Mouse (Mus musculus): ENCODE data around the gene Agtpbp1. TPM values are rescaled to one million over a fixed set of nuclear protein-coding genes. Genes with fewer than 3 reads are reported as not detected.

Gene Agtpbp1
- polyA plus RNA-seq, 1 experiment from 2014 or later = 13.3 TPM

- H3K4me1 ChIP-seq = peaks cover 30% of the 10 kb centered on the region
- WGBS = 92% methylated on average over 5 of the region's 5 CpGs
- no peak overlapping the region for H3K27ac ChIP-seq
- no peak overlapping the region for H3K9ac ChIP-seq
- H3K36me3 ChIP-seq = no peaks in the 10 kb centered on the region
- H3K27me3 ChIP-seq = no peaks in the 10 kb centered on the region
- H3K4me3 ChIP-seq (replicated peaks) = no peak overlapping the region
- no peak overlapping the region for H3K4me2 ChIP-seq
- H3K9me3 ChIP-seq (replicated peaks) = no peaks in the 10 kb centered on the region
- ATAC-seq (replicated peaks; ENCODE audit: low FRiP score) = no peak
These were observed 32.7 kb downstream of the Agtpbp1 start for GRCm38 (mm10) chr13:59552286-59552685.

DNA sequence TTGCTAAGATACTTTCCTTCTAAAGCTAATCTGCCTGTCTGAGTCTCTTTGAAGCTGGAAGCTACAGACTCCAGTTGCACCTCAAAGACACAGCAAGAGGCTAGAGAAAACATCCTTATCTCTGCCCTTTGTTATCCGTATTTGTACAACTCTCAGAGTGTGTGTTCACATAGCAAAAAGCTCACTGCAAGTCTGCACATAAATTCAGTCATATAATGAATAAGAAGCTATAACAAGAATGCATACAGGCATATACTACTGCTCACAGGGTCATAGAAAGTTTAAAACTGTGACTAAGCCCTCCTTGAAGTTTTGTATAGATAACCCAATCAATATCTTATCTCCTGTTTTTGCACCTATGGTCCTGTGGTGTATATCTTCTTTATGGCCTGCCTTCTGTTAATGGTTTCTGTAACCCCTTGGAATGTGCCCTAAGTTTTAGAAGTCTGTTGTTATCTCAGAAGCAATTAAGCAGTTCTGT is 35.7 kb downstream of the Agtpbp1 start:
- WGBS = 40% methylated on average over 1 of the region's 1 CpGs
- no peak overlapping the region for H3K9ac ChIP-seq
- no peaks in the 10 kb centered on the region for H3K27me3 ChIP-seq
- H3K36me3 ChIP-seq = no peaks in the 10 kb centered on the region
- no peaks in the 10 kb centered on the region for H3K9me3 ChIP-seq (replicated peaks)
- H3K4me2 ChIP-seq = no peak overlapping the region
- no peak for ATAC-seq (replicated peaks; ENCODE audit: low FRiP score)
- peaks cover 34% of the 10 kb centered on the region for H3K4me1 ChIP-seq
- no peak overlapping the region for H3K27ac ChIP-seq
- H3K4me3 ChIP-seq (replicated peaks) = no peak overlapping the region

DNA sequence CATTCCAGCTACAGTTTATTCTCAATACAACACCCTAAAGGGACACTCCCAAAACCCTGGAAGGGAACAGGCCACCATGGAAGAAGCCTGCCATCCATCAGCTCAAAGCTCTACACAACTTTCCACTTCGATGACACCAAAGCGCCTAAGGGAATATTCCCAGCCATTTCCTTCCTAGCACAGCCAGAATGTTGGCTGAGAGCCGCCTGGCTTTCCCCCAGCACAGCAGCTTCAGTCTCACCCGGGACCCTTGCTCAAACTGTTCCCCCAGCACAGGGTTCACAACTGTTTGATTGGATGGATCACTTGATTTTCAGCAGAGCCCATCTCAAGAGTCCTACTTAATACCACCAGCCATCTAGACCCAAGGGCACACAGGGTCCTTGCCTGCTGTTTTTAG is 37.3 kb downstream of the Agtpbp1 start:
- no peak overlapping the region for H3K4me3 ChIP-seq (replicated peaks)
- no peak overlapping the region for H3K27ac ChIP-seq
- H3K27me3 ChIP-seq = no peaks in the 10 kb centered on the region
- H3K4me1 ChIP-seq = peaks cover 38% of the 10 kb centered on the region
- no peaks in the 10 kb centered on the region for H3K36me3 ChIP-seq
- no peak overlapping the region for H3K9ac ChIP-seq
- H3K4me2 ChIP-seq = no peak overlapping the region
- WGBS = 68% methylated on average over 4 of the region's 4 CpGs
- ATAC-seq (replicated peaks; ENCODE audit: low FRiP score) = no peak
- H3K9me3 ChIP-seq (replicated peaks) = no peaks in the 10 kb centered on the region

DNA sequence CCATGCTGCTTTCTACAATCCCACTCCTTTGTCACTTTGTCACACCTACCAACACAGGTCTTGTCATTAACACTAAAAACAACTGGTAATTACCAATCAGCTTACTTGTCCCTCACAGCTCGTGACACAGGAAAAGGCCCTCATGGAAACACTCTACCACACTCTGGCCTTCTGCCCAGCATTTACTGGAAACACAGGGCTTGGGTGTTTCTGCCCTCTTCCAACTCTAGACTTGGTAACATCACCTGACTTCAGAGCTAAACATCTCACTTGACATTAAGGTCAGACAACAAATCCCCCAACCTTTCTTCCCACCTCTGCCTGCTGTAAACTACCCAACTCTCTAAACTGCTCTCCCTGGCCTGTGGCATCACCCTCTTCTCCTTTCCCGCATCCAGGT is 37.9 kb downstream of the Agtpbp1 start:
- 70% methylated on average over 2 of the region's 2 CpGs for WGBS
- Histone ChIP-seq H3K9me3 (replicated peaks) (no peaks in the 10 kb centered on the region), H3K9ac (no peak overlapping the region), H3K27ac (no peak overlapping the region), H3K4me2 (no peak overlapping the region), H3K4me3 (replicated peaks) (no peak overlapping the region), H3K27me3 (no peaks in the 10 kb centered on the region), H3K4me1 (peaks cover 38% of the 10 kb centered on the region), H3K36me3 (no peaks in the 10 kb centered on the region)
- ATAC-seq (replicated peaks; ENCODE audit: low FRiP score) = no peak

GRCm38 (mm10) chr13:59542411-59542810 is 42.6 kb downstream of the Agtpbp1 start:
- Histone ChIP-seq H3K36me3 (no peaks in the 10 kb centered on the region), H3K9me3 (replicated peaks) (no peaks in the 10 kb centered on the region), H3K27me3 (no peaks in the 10 kb centered on the region), H3K9ac (no peak overlapping the region), H3K4me2 (no peak overlapping the region), H3K4me1 (peaks cover 28% of the 10 kb centered on the region), H3K4me3 (replicated peaks) (no peak overlapping the region), H3K27ac (no peak overlapping the region)
- ATAC-seq (replicated peaks; ENCODE audit: low FRiP score) = no peak
- 87% methylated on average over 10 of the region's 10 CpGs for WGBS

- ATAC-seq (replicated peaks; ENCODE audit: low FRiP score) = no peak
- Histone ChIP-seq H3K4me2 (no peak overlapping the region), H3K4me1 (peaks cover 10% of the 10 kb centered on the region), H3K9ac (no peak overlapping the region), H3K4me3 (replicated peaks) (no peak overlapping the region), H3K27me3 (no peaks in the 10 kb centered on the region), H3K9me3 (replicated peaks) (no peaks in the 10 kb centered on the region), H3K27ac (no peak overlapping the region), H3K36me3 (peaks cover 4% of the 10 kb centered on the region; the same call in 1 of the 2 replicates)
- 84% methylated on average over 5 of the region's 5 CpGs for WGBS
These were observed 45.0 kb downstream of the Agtpbp1 start for GRCm38 (mm10) chr13:59540030-59540429.

- Histone ChIP-seq H3K27ac (no peak overlapping the region), H3K27me3 (no peaks in the 10 kb centered on the region), H3K36me3 (peaks cover 4% of the 10 kb centered on the region; the same call in 1 of the 2 replicates), H3K4me2 (no peak overlapping the region), H3K4me1 (no peaks in the 10 kb centered on the region), H3K9me3 (replicated peaks) (no peaks in the 10 kb centered on the region), H3K4me3 (replicated peaks) (no peak overlapping the region), H3K9ac (no peak overlapping the region)
- 93% methylated on average over 5 of the region's 5 CpGs for WGBS
- ATAC-seq (replicated peaks; ENCODE audit: low FRiP score) = no peak
These were observed 46.4 kb downstream of the Agtpbp1 start for GRCm38 (mm10) chr13:59538661-59539060.

DNA sequence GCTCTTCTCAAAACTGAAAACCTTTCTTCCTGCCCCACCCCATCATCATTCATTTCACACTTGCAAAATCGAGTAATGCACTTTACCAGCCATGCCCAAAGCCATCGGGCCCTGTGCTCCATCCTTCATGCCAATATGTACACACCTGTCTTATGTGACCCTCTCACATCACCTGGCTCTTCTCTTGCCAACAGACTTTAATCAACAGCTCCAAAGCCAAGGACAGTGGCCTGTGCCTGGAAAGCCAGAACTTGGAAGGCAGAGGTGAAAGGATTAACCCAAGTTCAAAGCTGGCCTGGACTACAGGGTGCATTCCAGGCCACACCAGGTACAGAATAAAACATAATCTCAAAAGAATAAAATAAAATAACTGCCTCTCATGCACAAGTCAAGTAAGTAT is 48.4 kb downstream of the Agtpbp1 start:
- Histone ChIP-seq H3K27ac (no peak overlapping the region), H3K27me3 (no peaks in the 10 kb centered on the region), H3K9me3 (replicated peaks) (no peaks in the 10 kb centered on the region), H3K9ac (no peak overlapping the region), H3K4me2 (no peak overlapping the region), H3K4me1 (no peaks in the 10 kb centered on the region), H3K36me3 (peaks cover 14% of the 10 kb centered on the region; the same call in 1 of the 2 replicates), H3K4me3 (replicated peaks) (no peak overlapping the region)
- WGBS = 76% methylated on average over 2 of the region's 2 CpGs
- ATAC-seq (replicated peaks; ENCODE audit: low FRiP score) = no peak

- no peak for ATAC-seq (replicated peaks; ENCODE audit: low FRiP score)
- WGBS = 82% methylated on average over 6 of the region's 6 CpGs
These were observed 49.3 kb downstream of the Agtpbp1 start for GRCm38 (mm10) chr13:59535746-59536145.

GRCm38 (mm10) chr13:59534301-59534700 is 50.7 kb downstream of the Agtpbp1 start:
- no peak overlapping the region for H3K27ac ChIP-seq
- H3K9me3 ChIP-seq (replicated peaks) = no peaks in the 10 kb centered on the region
- H3K36me3 ChIP-seq = peaks cover 20% of the 10 kb centered on the region; the same call in 1 of the 2 replicates
- no peak for ATAC-seq (replicated peaks; ENCODE audit: low FRiP score)
- H3K4me1 ChIP-seq = no peaks in the 10 kb centered on the region
- 85% methylated on average over 4 of the region's 4 CpGs for WGBS
- no peaks in the 10 kb centered on the region for H3K27me3 ChIP-seq
- H3K9ac ChIP-seq = no peak overlapping the region
- H3K4me2 ChIP-seq = no peak overlapping the region
- H3K4me3 ChIP-seq (replicated peaks) = no peak overlapping the region

More at GRCm38 (mm10) chr13:59535746-59536145, 49.3 kb downstream of the Agtpbp1 start:
- H3K9me3 ChIP-seq (replicated peaks) = no peaks in the 10 kb centered on the region
- no peak overlapping the region for H3K27ac ChIP-seq
- H3K4me2 ChIP-seq = no peak overlapping the region
- H3K4me1 ChIP-seq = no peaks in the 10 kb centered on the region
- H3K9ac ChIP-seq = no peak overlapping the region
- peaks cover 20% of the 10 kb centered on the region; the same call in 1 of the 2 replicates for H3K36me3 ChIP-seq
- no peaks in the 10 kb centered on the region for H3K27me3 ChIP-seq
- H3K4me3 ChIP-seq (replicated peaks) = no peak overlapping the region

- no peak overlapping the region for H3K4me3 ChIP-seq (replicated peaks)
- no peak overlapping the region for H3K27ac ChIP-seq
- no peak overlapping the region for H3K4me2 ChIP-seq
- no peak overlapping the region for H3K9ac ChIP-seq
- H3K4me1 ChIP-seq = no peaks in the 10 kb centered on the region
- H3K9me3 ChIP-seq (replicated peaks) = no peaks in the 10 kb centered on the region
- peaks cover 20% of the 10 kb centered on the region; the same call in 1 of the 2 replicates for H3K36me3 ChIP-seq
- no peaks in the 10 kb centered on the region for H3K27me3 ChIP-seq
- WGBS = 76% methylated on average over 6 of the region's 6 CpGs
- no peak for ATAC-seq (replicated peaks; ENCODE audit: low FRiP score)
These were observed 51.7 kb downstream of the Agtpbp1 start for GRCm38 (mm10) chr13:59533331-59533730.

DNA sequence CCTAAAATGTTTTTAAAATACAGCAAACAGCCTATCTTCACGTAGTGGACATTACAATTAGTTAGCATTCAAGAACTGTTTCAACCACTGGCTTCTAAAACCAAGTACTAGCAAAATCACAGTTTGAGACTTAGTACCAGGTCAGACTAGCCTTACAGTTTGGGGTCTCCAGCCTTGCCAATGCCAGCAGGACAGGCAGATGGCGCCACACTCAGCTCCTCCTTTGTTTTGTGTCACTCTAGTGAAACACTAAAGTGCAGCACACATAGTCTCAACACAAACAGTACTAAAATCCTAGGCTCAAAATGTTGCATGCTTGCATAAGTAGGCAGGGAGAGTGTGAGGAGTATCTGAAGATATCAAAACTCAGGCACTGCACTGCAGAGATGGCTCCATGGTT is 53.8 kb downstream of the Agtpbp1 start:
- Histone ChIP-seq H3K4me1 (no peaks in the 10 kb centered on the region), H3K27me3 (no peaks in the 10 kb centered on the region), H3K36me3 (peaks cover 42% of the 10 kb centered on the region), H3K9me3 (replicated peaks) (no peaks in the 10 kb centered on the region), H3K4me3 (replicated peaks) (no peak overlapping the region), H3K4me2 (no peak overlapping the region), H3K9ac (no peak overlapping the region), H3K27ac (no peak overlapping the region)
- no peak for ATAC-seq (replicated peaks; ENCODE audit: low FRiP score)
- 67% methylated on average over 2 of the region's 2 CpGs for WGBS

DNA sequence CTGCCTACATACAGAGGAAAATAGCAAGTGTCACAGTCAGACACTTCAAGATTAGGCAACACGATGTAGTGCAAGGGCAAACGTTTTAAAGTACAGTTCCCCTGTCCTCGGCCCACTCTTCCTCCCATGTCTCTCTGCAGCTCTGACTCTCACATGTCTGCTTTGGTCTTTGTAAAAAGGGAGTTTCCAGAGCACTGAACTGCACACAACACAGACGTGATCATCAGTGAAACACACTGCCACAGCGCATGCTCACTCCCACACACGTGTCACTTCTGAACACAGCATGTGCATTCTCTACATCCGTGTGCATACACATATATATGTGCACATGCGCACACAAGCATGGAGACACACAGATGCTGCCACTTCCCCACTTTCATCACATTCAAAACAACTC is 54.5 kb downstream of the Agtpbp1 start:
- Histone ChIP-seq H3K27ac (no peak overlapping the region), H3K4me1 (no peaks in the 10 kb centered on the region), H3K4me2 (no peak overlapping the region), H3K36me3 (peaks cover 42% of the 10 kb centered on the region), H3K4me3 (replicated peaks) (no peak overlapping the region), H3K9ac (no peak overlapping the region), H3K27me3 (no peaks in the 10 kb centered on the region), H3K9me3 (replicated peaks) (no peaks in the 10 kb centered on the region)
- WGBS = 91% methylated on average over 8 of the region's 8 CpGs
- no peak for ATAC-seq (replicated peaks; ENCODE audit: low FRiP score)
